8 mouse cellular contexts compared by ENCODE assay signal in genomic region chr2:6129555-6130355, GRCm38 (mm10). TPM values are rescaled to one million over a fixed set of nuclear protein-coding genes. Genes with fewer than 3 reads are reported as not detected.
DNase-seq lines count a peak whose midpoint lies in the region; ATAC-seq lines count a peak whose summit lies in the region.

TSS of gene Proser2 (minus strand) at chr2:6130211.

- peak; percentile 93 for DNase-seq in adrenal gland, postnatal 36 days
- DNase-seq in embryo, embryonic 11 days: peak; percentile 95
- peak; percentile 66 for DNase-seq in left cerebral cortex, postnatal 25 days (ENCODE audit: low spot score in 2 of 2)
- DNase-seq in right cerebral cortex, postnatal 25 days: peak; percentile 62

- H3K27ac ChIP-seq in intestine, embryonic 15.5 days: no peak within 1 kb of the TSS

- ATAC-seq in granulocyte monocyte progenitor cell, adult 5-6 weeks (replicated peaks; ENCODE audit: poor library complexity, severe bottlenecking): peak; percentile 90
- ATAC-seq in intestine, embryonic 15.5 days: peak; percentile 97
- peak; percentile 77 for ATAC-seq in megakaryocyte progenitor cell, adult 5-6 weeks (replicated peaks; ENCODE audit: poor library complexity)
- ATAC-seq in erythroid progenitor cell, adult 5-6 weeks (replicated peaks; ENCODE audit: low FRiP score, poor library complexity, severe bottlenecking): no peak

- WGBS in intestine, embryonic 15.5 days: under 1% methylated on average over 83 of the region's 83 CpGs

- H3K36me3 ChIP-seq in intestine, embryonic 15.5 days: no peaks in the 10 kb centered on the region

- peak within 1 kb of the TSS; percentile 85 for H3K4me2 ChIP-seq in intestine, embryonic 15.5 days (replicated peaks)

- H3K9me3 ChIP-seq in intestine, embryonic 15.5 days: no peaks in the 10 kb centered on the region

- intact Hi-C loops in left cerebral cortex, postnatal 25 days (cut with DNase I): no loop called here

- H3K4me3 ChIP-seq in intestine, embryonic 15.5 days (replicated peaks): peak within 1 kb of the TSS; percentile 62

- no peaks in the 10 kb centered on the region for H3K27me3 ChIP-seq in intestine, embryonic 15.5 days (replicated peaks)

- no peaks in the 10 kb centered on the region for H3K4me1 ChIP-seq in intestine, embryonic 15.5 days (replicated peaks)

- H3K9ac ChIP-seq in intestine, embryonic 15.5 days: peak within 1 kb of the TSS; percentile 62

RNA-seq across cellular contexts. Expression of gene Proser2, which starts in this region (rescaled TPM):
- total RNA-seq in adrenal gland, postnatal 36 days (2021): 10 to 100 TPM; 12.1 to 14.5 TPM
- total RNA-seq in granulocyte monocyte progenitor cell, adult 5-6 weeks (2014; fragmentation: Nextera tagmentation): not detected in 2 replicates
- total RNA-seq in granulocyte monocyte progenitor cell, adult 5-6 weeks (2017): not detected in 2 replicates
- polyA plus RNA-seq in intestine, embryonic 15.5 days (2015; fragmentation: Nextera tagmentation; extraction: Ambion mirVana): 27.3 and 27.7 TPM in 2 replicates
- total RNA-seq in left cerebral cortex, postnatal 25 days (2021): 1 to 10 TPM; 3.0 to 3.5 TPM
- 0.15 TPM in 1 of 2 replicates, not detected in the other for total RNA-seq in megakaryocyte progenitor cell, adult 5-6 weeks (2015)
- total RNA-seq in megakaryocyte progenitor cell, adult 5-6 weeks (2017): not detected in 2 replicates
- 2.5 TPM in 1 of 2 replicates, not detected in the other for total RNA-seq in erythroid progenitor cell, adult 5-6 weeks (2015; ENCODE audit: low replicate concordance)
- total RNA-seq in erythroid progenitor cell, adult 5-6 weeks (2017; ENCODE audit: low replicate concordance): not detected in 2 replicates

Comparison
In these comparisons a context has a peak if more than half of its experiments do, and no peak if none do; other contexts are left out.
1. Peak in ATAC-seq in granulocyte monocyte progenitor cell, adult 5-6 weeks; RNA of the gene not detected or under 1 TPM.
2. Peak in ATAC-seq in megakaryocyte progenitor cell, adult 5-6 weeks; RNA of the gene not detected or under 1 TPM.